Mouse (Mus musculus): ENCODE measurements at regions not wholly inside any gene's neighbourhood (a gene's known extent, or its start where the extent isn't known, plus 50 kb on each side); places are given as distances from the start of the nearest gene placed in this dataset.

DNA sequence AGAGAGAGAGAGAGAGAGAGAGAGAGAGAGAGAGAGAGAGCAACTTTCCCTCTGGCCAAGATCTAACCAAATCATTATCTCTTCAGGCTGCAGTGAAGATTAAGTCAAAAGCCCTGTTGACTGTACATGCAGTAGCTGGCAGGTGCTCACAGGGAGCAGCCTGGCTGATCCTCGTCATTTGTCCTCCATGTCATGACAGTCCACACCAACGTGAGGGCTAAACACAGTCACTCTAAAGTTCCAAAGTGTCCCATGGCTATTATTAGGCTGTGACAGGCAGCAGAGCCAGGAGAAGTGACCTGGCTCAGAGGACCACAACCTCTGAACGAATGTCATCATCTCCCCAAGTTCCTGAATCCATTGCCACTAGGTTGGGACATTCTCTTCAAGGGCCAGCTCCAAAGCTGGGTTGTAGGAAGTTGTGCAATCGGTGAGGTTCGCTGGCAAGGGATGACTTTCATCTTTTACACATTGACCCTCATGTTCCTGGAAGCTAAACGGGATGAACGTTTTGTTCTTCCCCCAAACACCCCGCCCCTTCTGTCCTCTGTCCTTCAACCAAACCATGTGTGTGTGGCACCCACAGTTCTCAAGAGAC lies 138.4 kb downstream of the Tomm20 start:
- TF ChIP-seq CTCF (IDR thresholded peaks at IDR 0.05; ENCODE audit: control insufficient read depth, insufficient read depth, low read length) (no peak), POLR2A (IDR thresholded peaks at IDR 0.05; ENCODE audit: borderline replicate concordance, control insufficient read depth, low read depth, low read length) (no peak)

Measured in bone marrow, adult 2 months (tissue).